Mouse (Mus musculus) liver, embryonic 14.5 days (tissue): ENCODE measurements around the gene Ankrd36. TPM values are rescaled to one million over a fixed set of nuclear protein-coding genes. Genes with fewer than 3 reads are reported as not detected.

ENCODE experiments used
- ATAC-seq: fragments of 200-750 bp; cut with Nextera tagmentation; 2 replicates; pipeline ENCODE4 v1.8.0; 2017; ENCODE audit warnings: moderate number of reproducible peaks, mild to moderate bottlenecking, moderate library complexity; ENCODE audit not compliant: insufficient read depth
- DNase-seq, 3 experiments: peaks; one replicate each; pipeline ENCODE4 v3.0.0-alpha.2; 2012 to 2013; ENCODE audit warnings: low read depth in 3 of 3, low spot score in 3 of 3
- H3K27ac ChIP-seq: fragments of 300-500 bp; sonication (generic); 2 replicates; pipeline ENCODE4 v1.5.1; 2014; ENCODE audit warnings: moderate library complexity, mild to moderate bottlenecking, control low read depth, inconsistent platforms
- H3K27me3 ChIP-seq: fragments of 300-500 bp; sonication (generic); 2 replicates; pipeline ENCODE4 v1.6.1; 2014; ENCODE audit warnings: mild to moderate bottlenecking, low read length, moderate library complexity; ENCODE audit not compliant: control insufficient read depth, insufficient read depth
- H3K36me3 ChIP-seq: fragments of 300-500 bp; sonication (generic); replicated peaks from 2 replicates; pipeline ENCODE4 v1.6.1; 2014; ENCODE audit warnings: low read depth; ENCODE audit not compliant: control insufficient read depth, insufficient read depth
- H3K4me1 ChIP-seq, 2 experiments: fragments of 200-500 bp in 1 of 2; fragments of 300-500 bp in 1 of 2; sonication (generic) in 1 of 2; replicated peaks; 2 replicates each; pipeline ENCODE4 v1.6.1; 2012 to 2014; ENCODE audit warnings: antibody characterized with exemption in 1 of 2, inconsistent platforms in 1 of 2, low read length in 1 of 2; ENCODE audit not compliant: control insufficient read depth in 2 of 2, insufficient read depth in 2 of 2
- H3K4me2 ChIP-seq: fragments of 300-500 bp; sonication (generic); 2 replicates; pipeline ENCODE4 v1.6.1; 2014; ENCODE audit warnings: low read depth, mild to moderate bottlenecking, control low read depth, moderate library complexity
- H3K4me3 ChIP-seq, 2 experiments: fragments of 200-500 bp in 1 of 2; fragments of 300-500 bp in 1 of 2; sonication (generic) in 1 of 2; 2 replicates each; pipeline ENCODE4 v1.5.1; 2012 to 2014; ENCODE audit warnings: low read depth in 2 of 2, low read length in 2 of 2, mild to moderate bottlenecking in 2 of 2, control low read depth in 1 of 2, inconsistent platforms in 1 of 2, moderate library complexity in 1 of 2; ENCODE audit not compliant: insufficient read depth in 1 of 2
- H3K9ac ChIP-seq: fragments of 300-500 bp; sonication (generic); replicated peaks from 2 replicates; pipeline ENCODE4 v1.6.1; 2014; ENCODE audit warnings: mild to moderate bottlenecking, control low read depth, moderate library complexity
- H3K9me3 ChIP-seq: fragments of 300-500 bp; sonication (generic); 2 replicates; pipeline ENCODE4 v1.6.1; 2016; ENCODE audit warnings: low read length, mixed read lengths; ENCODE audit not compliant: control insufficient read depth
- CTCF ChIP-seq: IDR thresholded peaks from 2 replicates; pipeline ENCODE4 v1.5.1; 2016; ENCODE audit warnings: antibody characterized with exemption, low read depth, control low read depth
- EP300 ChIP-seq: IDR thresholded peaks from 2 replicates; pipeline ENCODE4 v1.6.1; 2016; ENCODE audit warnings: antibody characterized with exemption, low read depth
- WGBS: fragments of 180-500 bp; shearing (Covaris S2); extraction: QIAGEN DNeasy Blood & Tissue Kit; methylation state at CpG from one replicate; pipeline ENCODE4 v1.1.7; 2014; ENCODE audit not compliant: insufficient replicate concordance; 5-methylcytosine and 5-hydroxymethylcytosine counted together
- polyA plus RNA-seq, 2 experiments: library from polyadenylated mRNA; depleted of rRNA in 1 of 2; stranded (reverse) in 1 of 2; unstranded in 1 of 2; fragments of >200 nt; fragmentation: Nextera tagmentation in 1 of 2; extraction: Ambion mirVana in 1 of 2; gene quantifications; 2 replicates each; pipeline versions ENCODE4 v1.2.1 to v1.2.3; 2012 to 2014

Gene Ankrd36
- polyA plus RNA-seq, 2 experiments: 0.66 to 1.2 TPM

DNA sequence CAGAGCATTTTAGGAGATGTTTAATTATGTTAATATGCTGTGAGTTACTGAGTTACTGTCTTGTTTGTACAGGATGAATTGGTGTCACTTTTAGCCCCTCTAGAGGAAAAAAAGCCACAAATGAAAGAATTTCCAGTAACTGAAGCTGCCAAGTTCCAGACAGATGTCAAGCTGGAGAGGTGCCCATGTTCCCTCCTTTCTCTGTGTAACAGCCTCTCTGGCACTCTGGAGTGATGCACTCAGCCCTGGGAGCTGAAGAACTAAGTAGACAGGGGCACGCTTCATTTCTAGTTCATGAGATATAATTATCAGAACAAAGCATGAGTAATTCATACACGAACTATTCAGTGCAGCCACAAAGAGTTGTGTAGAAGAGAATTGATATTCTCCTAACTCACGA, 45.0 kb downstream of the Ankrd36 start:
- WGBS: 56% methylated on average over 3 of the region's 3 CpGs
- H3K4me3 ChIP-seq: no peak overlapping the region

DNA sequence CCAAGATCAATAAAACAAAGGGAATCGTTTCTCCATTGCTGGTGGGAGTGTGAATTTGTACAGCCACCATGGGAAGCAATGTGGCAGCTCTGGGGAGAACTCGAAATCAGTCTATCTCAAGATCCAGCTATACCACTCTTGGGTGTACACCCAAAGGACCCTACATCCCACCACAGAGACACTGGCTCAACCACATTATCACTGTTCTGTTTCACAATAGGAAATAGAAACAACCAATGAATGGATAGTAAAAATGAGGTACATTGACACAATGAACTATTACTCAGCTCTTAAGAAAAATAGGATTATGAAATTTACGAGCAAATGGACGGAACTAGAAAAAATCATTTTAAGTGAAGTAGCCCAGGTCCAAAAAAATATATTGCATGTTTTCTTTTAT, 55.6 kb downstream of the Ankrd36 start:
- Histone ChIP-seq H3K4me1 (no peaks in the 10 kb centered on the region), H3K4me2 (no peak overlapping the region), H3K27ac (no peak overlapping the region), H3K9me3 (no peaks in the 10 kb centered on the region), H3K36me3 (no peaks in the 10 kb centered on the region), H3K9ac (no peak overlapping the region), H3K4me3 (no peak overlapping the region), H3K27me3 (no peaks in the 10 kb centered on the region)
- DNase-seq: no peak
- ATAC-seq: no peak
- WGBS: 60% methylated on average over 4 of the region's 4 CpGs
- TF ChIP-seq EP300: no peak

More for the DNA sequence above, 45.0 kb downstream of the Ankrd36 start:
- H3K9ac ChIP-seq: no peak overlapping the region
- DNase-seq: no peak
- H3K4me2 ChIP-seq: no peak overlapping the region
- TF ChIP-seq CTCF: no peak
- TF ChIP-seq EP300: no peak
- peaks cover 0 to 3% of the 10 kb centered on the region in 2 experiments; a peak in 1 of 4 replicates for H3K4me1 ChIP-seq
- no peaks in the 10 kb centered on the region for H3K9me3 ChIP-seq
- H3K27me3 ChIP-seq: no peaks in the 10 kb centered on the region
- ATAC-seq: no peak
- H3K36me3 ChIP-seq: no peaks in the 10 kb centered on the region
- no peak overlapping the region for H3K27ac ChIP-seq

- 15% methylated on average over 15 of the region's 15 CpGs for WGBS
- DNase-seq (peak; percentile 41 to 44 (median 44)), ATAC-seq (no peak)
- Histone ChIP-seq H3K27ac (no peak overlapping the region), H3K9me3 (no peaks in the 10 kb centered on the region), H3K4me3 (no peak overlapping the region), H3K27me3 (no peaks in the 10 kb centered on the region), H3K36me3 (no peaks in the 10 kb centered on the region), H3K9ac (no peak overlapping the region), H3K4me1 (no peaks in the 10 kb centered on the region), H3K4me2 (no peak overlapping the region)
- TF ChIP-seq EP300 (no peak), CTCF (peak; percentile 96)
These were observed 59.5 kb downstream of the Ankrd36 start for GRCm38 (mm10) chr11:5629033-5629432.

- H3K4me2 ChIP-seq: no peak overlapping the region
- no peak overlapping the region for H3K27ac ChIP-seq
- no peaks in the 10 kb centered on the region for H3K9me3 ChIP-seq
- H3K9ac ChIP-seq: no peak overlapping the region
- no peaks in the 10 kb centered on the region for H3K36me3 ChIP-seq
- WGBS: 64% methylated on average over 5 of the region's 5 CpGs
- H3K27me3 ChIP-seq: no peaks in the 10 kb centered on the region
- H3K4me1 ChIP-seq: no peaks in the 10 kb centered on the region
- H3K4me3 ChIP-seq: no peak overlapping the region
- DNase-seq (no peak), ATAC-seq (no peak)
- peak; percentile 30; the same call in 1 of the 2 replicates for TF ChIP-seq CTCF
- no peak for TF ChIP-seq EP300
These were observed 73.6 kb downstream of the Ankrd36 start for GRCm38 (mm10) chr11:5643085-5643484.

DNA sequence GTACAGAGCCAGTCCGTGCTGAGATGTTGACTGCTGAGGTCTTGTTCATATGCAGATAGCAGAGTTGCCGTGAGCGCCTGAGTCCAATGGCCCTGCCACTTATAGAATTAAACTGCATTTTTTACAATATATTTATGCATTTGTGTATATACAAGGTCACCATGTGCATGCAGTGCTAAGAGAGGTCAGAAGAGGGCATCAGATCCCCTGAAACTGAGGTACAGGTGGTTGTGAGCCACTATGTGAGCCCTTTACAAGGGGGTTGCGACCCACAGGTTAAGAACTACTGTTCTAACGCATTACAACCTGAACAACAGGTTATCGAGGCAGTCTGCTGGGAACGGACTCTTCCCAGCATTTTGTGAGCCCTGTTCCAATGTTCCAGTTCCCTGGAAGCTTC, 80.8 kb downstream of the Ankrd36 start:
- Histone ChIP-seq H3K36me3 (no peaks in the 10 kb centered on the region), H3K27me3 (no peaks in the 10 kb centered on the region), H3K9me3 (no peaks in the 10 kb centered on the region), H3K4me3 (no peak overlapping the region), H3K4me1 (no peaks in the 10 kb centered on the region), H3K4me2 (no peak overlapping the region), H3K27ac (no peak overlapping the region), H3K9ac (no peak overlapping the region)
- TF ChIP-seq CTCF (peak; percentile 38), EP300 (no peak)
- ATAC-seq (no peak), DNase-seq (no peak)
- WGBS: 50% methylated on average over 7 of the region's 7 CpGs
